Mouse (Mus musculus) liver, embryonic 14.5 days (tissue): ENCODE data around the gene Arhgef7. TPM values are rescaled to one million over a fixed set of nuclear protein-coding genes. Genes with fewer than 3 reads are reported as not detected.

Experiments used
- ATAC-seq: fragments of 200-750 bp; cut with Nextera tagmentation; 2 replicates; pipeline ENCODE4 v1.8.0; 2017; ENCODE audit warnings: moderate number of reproducible peaks, mild to moderate bottlenecking, moderate library complexity; ENCODE audit not compliant: insufficient read depth
- DNase-seq, 3 experiments: peaks; one replicate each; pipeline ENCODE4 v3.0.0-alpha.2; 2012 to 2013; ENCODE audit warnings: low read depth in 3 of 3, low spot score in 3 of 3
- H3K27ac ChIP-seq: fragments of 300-500 bp; sonication (generic); 2 replicates; pipeline ENCODE4 v1.5.1; 2014; ENCODE audit warnings: moderate library complexity, mild to moderate bottlenecking, control low read depth, inconsistent platforms
- H3K27me3 ChIP-seq: fragments of 300-500 bp; sonication (generic); 2 replicates; pipeline ENCODE4 v1.6.1; 2014; ENCODE audit warnings: mild to moderate bottlenecking, low read length, moderate library complexity; ENCODE audit not compliant: control insufficient read depth, insufficient read depth
- H3K36me3 ChIP-seq: fragments of 300-500 bp; sonication (generic); replicated peaks from 2 replicates; pipeline ENCODE4 v1.6.1; 2014; ENCODE audit warnings: low read depth; ENCODE audit not compliant: control insufficient read depth, insufficient read depth
- H3K4me1 ChIP-seq, 2 experiments: fragments of 200-500 bp in 1 of 2; fragments of 300-500 bp in 1 of 2; sonication (generic) in 1 of 2; replicated peaks; 2 replicates each; pipeline ENCODE4 v1.6.1; 2012 to 2014; ENCODE audit warnings: antibody characterized with exemption in 1 of 2, inconsistent platforms in 1 of 2, low read length in 1 of 2; ENCODE audit not compliant: control insufficient read depth in 2 of 2, insufficient read depth in 2 of 2
- H3K4me2 ChIP-seq: fragments of 300-500 bp; sonication (generic); 2 replicates; pipeline ENCODE4 v1.6.1; 2014; ENCODE audit warnings: low read depth, mild to moderate bottlenecking, control low read depth, moderate library complexity
- H3K4me3 ChIP-seq, 2 experiments: fragments of 200-500 bp in 1 of 2; fragments of 300-500 bp in 1 of 2; sonication (generic) in 1 of 2; 2 replicates each; pipeline ENCODE4 v1.5.1; 2012 to 2014; ENCODE audit warnings: low read depth in 2 of 2, low read length in 2 of 2, mild to moderate bottlenecking in 2 of 2, control low read depth in 1 of 2, inconsistent platforms in 1 of 2, moderate library complexity in 1 of 2; ENCODE audit not compliant: insufficient read depth in 1 of 2
- H3K9ac ChIP-seq: fragments of 300-500 bp; sonication (generic); replicated peaks from 2 replicates; pipeline ENCODE4 v1.6.1; 2014; ENCODE audit warnings: mild to moderate bottlenecking, control low read depth, moderate library complexity
- H3K9me3 ChIP-seq: fragments of 300-500 bp; sonication (generic); 2 replicates; pipeline ENCODE4 v1.6.1; 2016; ENCODE audit warnings: low read length, mixed read lengths; ENCODE audit not compliant: control insufficient read depth
- CTCF ChIP-seq: IDR thresholded peaks from 2 replicates; pipeline ENCODE4 v1.5.1; 2016; ENCODE audit warnings: antibody characterized with exemption, low read depth, control low read depth
- EP300 ChIP-seq: IDR thresholded peaks from 2 replicates; pipeline ENCODE4 v1.6.1; 2016; ENCODE audit warnings: antibody characterized with exemption, low read depth
- WGBS: fragments of 180-500 bp; shearing (Covaris S2); extraction: QIAGEN DNeasy Blood & Tissue Kit; methylation state at CpG from one replicate; pipeline ENCODE4 v1.1.7; 2014; ENCODE audit not compliant: insufficient replicate concordance; 5-methylcytosine and 5-hydroxymethylcytosine counted together
- polyA plus RNA-seq, 2 experiments: library from polyadenylated mRNA; depleted of rRNA in 1 of 2; stranded (reverse) in 1 of 2; unstranded in 1 of 2; fragments of >200 nt; fragmentation: Nextera tagmentation in 1 of 2; extraction: Ambion mirVana in 1 of 2; gene quantifications; 2 replicates each; pipeline versions ENCODE4 v1.2.1 to v1.2.3; 2012 to 2014

Gene Arhgef7
- polyA plus RNA-seq, 2 experiments = 6.5 to 7.0 TPM

DNA sequence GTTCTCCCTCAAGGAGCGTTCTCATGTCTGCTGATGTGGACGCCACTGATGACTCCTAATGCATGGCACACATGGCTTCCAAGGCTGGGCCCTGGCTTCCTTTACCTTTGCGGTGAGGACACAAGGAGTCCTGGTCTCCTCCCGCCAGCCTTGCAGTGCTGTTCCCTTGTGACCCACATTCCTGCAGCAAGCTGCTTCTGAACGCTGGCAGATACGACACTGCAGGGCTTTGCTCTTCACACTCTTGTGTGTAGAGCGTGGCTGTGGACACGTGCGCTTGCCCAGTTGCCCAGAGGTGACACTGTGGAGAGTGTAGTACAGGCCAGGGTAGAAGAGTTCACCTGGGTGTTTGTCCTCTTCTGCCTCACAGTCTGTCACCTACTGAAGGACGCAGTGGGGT, 49.7 kb downstream of the Arhgef7 start:
- H3K27me3 ChIP-seq = no peaks in the 10 kb centered on the region
- peaks cover 12 to 30% of the 10 kb centered on the region in 2 experiments for H3K4me1 ChIP-seq
- no peaks in the 10 kb centered on the region for H3K9me3 ChIP-seq
- no peak overlapping the region for H3K4me2 ChIP-seq
- ATAC-seq (no peak), DNase-seq (no peak)
- no peak overlapping the region for H3K27ac ChIP-seq
- TF ChIP-seq CTCF = no peak
- no peak for TF ChIP-seq EP300
- WGBS = 71% methylated on average over 10 of the region's 10 CpGs
- H3K36me3 ChIP-seq = no peaks in the 10 kb centered on the region
- no peak overlapping the region for H3K9ac ChIP-seq
- no peak overlapping the region for H3K4me3 ChIP-seq

DNA sequence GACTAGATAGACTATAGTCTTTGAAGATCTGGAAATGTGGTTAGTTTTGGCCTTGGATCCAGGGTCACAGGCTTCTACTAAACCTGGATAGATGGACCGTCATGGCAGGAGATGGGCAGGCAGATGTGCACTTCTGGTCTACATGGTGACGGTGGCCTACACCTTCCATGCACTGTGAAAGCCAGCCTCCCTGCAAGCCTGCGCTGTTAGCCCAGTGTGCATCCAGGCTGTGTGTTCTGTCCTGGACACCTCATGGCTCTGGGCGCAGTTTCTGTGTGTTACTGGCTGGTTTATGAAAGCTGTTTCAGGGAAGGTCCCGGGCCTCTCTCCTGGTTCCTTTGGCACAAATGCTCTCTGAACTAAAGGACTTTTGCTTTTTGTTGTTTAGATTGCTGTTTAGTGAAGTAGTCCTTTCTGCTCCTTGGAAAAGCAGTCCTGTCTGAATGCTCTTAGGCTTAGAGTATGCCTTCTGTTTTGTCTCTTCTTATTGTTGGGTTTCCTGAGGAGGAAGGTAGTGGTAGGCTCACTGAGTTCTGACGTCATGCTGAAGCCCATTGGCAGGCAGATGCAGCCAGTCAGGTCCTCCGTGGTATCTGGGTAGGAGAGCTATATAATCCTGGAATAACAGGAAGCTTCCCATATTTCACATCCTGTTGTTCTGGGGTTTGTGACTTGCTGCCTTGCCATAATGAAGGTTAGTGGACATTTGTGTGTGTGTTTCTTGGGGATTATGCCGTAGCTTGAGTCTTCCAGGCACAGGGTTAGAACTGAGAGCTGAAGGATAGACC, 51.3 kb downstream of the Arhgef7 start:
- DNase-seq = no peak
- Histone ChIP-seq H3K27me3 (no peaks in the 10 kb centered on the region), H3K4me2 (no peak overlapping the region), H3K4me3 (peak overlapping the region in 1 of 2 experiments; percentile 16; a peak in 1 of 4 replicates), H3K4me1 (peaks cover 12 to 27% of the 10 kb centered on the region in 2 experiments), H3K9ac (no peak overlapping the region), H3K27ac (no peak overlapping the region), H3K36me3 (peaks cover 4% of the 10 kb centered on the region; the same call in 1 of the 2 replicates), H3K9me3 (no peaks in the 10 kb centered on the region)
- TF ChIP-seq CTCF (no peak), EP300 (no peak)
- WGBS = 61% methylated on average over 8 of the region's 8 CpGs
- ATAC-seq = no peak

DNA sequence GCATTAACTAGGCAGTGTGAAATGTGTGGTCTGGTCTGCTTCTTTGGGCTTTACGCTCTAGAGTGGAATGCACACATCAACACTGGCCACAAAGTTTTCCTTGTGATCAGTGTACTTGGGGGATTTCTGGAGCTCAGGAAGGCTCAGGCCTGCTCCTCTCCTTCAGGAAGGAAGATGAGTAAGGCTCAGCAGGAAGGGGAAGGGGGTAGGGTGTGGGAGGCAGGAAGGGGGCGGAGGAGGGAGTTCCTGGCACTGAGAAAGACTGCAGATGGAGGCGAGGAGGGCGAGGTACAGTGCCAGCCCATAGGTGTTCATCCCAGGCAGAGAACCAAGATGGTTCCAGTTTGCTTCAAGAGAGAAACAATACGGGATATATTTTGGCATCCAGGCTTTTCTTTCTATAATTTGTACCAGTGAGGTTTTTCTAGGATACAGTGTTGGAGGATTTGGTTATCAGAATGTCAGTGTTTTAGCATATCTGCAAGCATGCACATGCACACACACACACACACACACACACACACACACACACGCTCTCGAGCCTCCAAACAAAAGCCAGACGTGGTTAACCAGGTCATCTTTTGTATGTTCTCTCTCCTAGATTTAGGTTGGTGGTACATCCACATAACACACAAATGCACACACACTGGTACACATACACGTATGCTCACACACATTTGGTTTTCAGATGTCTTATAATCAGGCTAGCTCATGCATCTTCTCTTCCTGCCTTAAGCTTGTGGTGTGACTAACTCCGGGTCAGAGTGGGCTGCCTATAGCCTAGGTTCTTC, 52.5 kb downstream of the Arhgef7 start:
- TF ChIP-seq CTCF (no peak), EP300 (no peak)
- H3K36me3 ChIP-seq = peaks cover 4% of the 10 kb centered on the region; the same call in 1 of the 2 replicates
- no peaks in the 10 kb centered on the region for H3K9me3 ChIP-seq
- H3K27ac ChIP-seq = no peak overlapping the region
- WGBS = 37% methylated on average over 10 of the region's 10 CpGs
- H3K9ac ChIP-seq = no peak overlapping the region
- no peak for DNase-seq
- no peaks in the 10 kb centered on the region for H3K27me3 ChIP-seq
- ATAC-seq = no peak
- peak overlapping the region; percentile 12 to 16; a peak in 1 of 4 replicates for H3K4me3 ChIP-seq
- H3K4me1 ChIP-seq = peaks cover 10 to 19% of the 10 kb centered on the region in 2 experiments
- no peak overlapping the region for H3K4me2 ChIP-seq

DNA sequence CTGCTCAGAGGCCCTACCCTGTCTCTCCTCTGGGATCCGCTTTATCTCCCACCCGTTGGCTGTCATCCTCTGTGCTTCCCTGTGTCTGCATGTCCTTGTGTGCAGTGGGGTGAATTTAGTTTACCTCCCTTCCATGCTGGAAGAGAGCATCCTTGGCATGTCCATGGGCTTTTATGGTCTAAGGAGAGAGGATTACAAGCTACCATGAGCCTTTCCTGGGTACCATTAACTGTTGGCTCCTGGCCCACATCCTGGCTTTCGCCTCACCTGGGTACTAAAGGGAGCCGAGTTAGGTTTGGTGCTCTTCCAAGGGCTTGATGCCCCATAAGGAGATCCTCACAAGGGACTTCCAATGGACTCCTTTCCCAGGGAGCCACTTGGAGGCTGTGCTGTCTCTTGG, 53.1 kb downstream of the Arhgef7 start:
- no peak overlapping the region for H3K27ac ChIP-seq
- H3K4me2 ChIP-seq = no peak overlapping the region
- 69% methylated on average over 4 of the region's 4 CpGs for WGBS
- no peaks in the 10 kb centered on the region for H3K9me3 ChIP-seq
- ATAC-seq = no peak
- H3K27me3 ChIP-seq = no peaks in the 10 kb centered on the region
- H3K9ac ChIP-seq = no peak overlapping the region
- TF ChIP-seq CTCF (no peak), EP300 (no peak)
- H3K4me1 ChIP-seq = peaks cover 7 to 13% of the 10 kb centered on the region in 2 experiments
- no peak overlapping the region for H3K4me3 ChIP-seq
- peaks cover 4% of the 10 kb centered on the region; the same call in 1 of the 2 replicates for H3K36me3 ChIP-seq
- no peak for DNase-seq

DNA sequence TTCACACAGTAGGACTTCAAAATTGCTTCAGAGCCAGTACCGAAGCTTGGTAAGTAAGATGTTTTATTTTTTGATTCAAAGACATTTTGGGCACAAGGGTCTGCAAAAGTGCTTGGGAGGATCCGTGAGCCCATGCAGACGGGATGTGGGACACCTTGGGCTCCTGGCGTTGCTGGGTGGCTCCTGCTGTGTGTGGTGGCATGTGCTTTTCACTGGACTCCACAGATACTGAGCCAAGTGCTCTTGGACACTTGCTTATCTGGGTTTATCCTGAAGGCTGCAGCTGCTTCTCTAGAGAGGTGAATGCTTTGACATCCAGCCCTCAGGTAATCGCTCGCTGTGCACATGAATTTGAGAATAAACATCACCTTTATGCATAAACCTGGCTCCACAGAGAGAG, 55.1 kb downstream of the Arhgef7 start:
- 77% methylated on average over 6 of the region's 6 CpGs for WGBS
- Histone ChIP-seq H3K9me3 (no peaks in the 10 kb centered on the region), H3K9ac (no peak overlapping the region), H3K4me1 (peaks cover 0 to 3% of the 10 kb centered on the region in 2 experiments; a peak in 1 of 4 replicates), H3K27ac (no peak overlapping the region), H3K4me3 (no peak overlapping the region), H3K27me3 (no peaks in the 10 kb centered on the region), H3K4me2 (no peak overlapping the region), H3K36me3 (peaks cover 4% of the 10 kb centered on the region)
- DNase-seq (no peak), ATAC-seq (no peak)
- TF ChIP-seq CTCF (no peak), EP300 (no peak)
